Mouse (Mus musculus): ENCODE results near the gene Adgrg5.
A peak's percentile ranks its signal among the peaks of the same experiment; 100 is the strongest.

Adgrg5 gene

DNA sequence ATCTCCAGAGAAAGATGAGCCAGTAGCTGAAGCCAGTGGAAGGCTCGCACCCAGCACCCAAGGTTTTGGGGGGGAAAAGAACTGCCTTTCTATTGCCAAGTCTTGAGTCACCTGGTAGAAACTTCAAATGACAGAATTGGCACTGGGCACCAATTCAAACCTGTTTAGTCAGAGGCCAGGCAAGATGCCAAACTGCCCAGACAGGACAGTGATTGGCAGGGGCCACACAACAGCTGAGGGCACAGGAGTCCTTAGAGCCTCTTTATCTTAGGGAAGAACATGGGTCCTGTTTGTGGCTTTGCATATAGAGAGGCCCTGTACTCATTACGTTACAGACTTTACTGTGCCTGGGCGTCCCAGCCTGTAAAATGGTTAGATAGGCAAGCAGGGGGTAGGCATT is 44.1 kb downstream of the Adgrg5 start:
- no peak for DNase-seq (ENCODE audit: low spot score)

DNA sequence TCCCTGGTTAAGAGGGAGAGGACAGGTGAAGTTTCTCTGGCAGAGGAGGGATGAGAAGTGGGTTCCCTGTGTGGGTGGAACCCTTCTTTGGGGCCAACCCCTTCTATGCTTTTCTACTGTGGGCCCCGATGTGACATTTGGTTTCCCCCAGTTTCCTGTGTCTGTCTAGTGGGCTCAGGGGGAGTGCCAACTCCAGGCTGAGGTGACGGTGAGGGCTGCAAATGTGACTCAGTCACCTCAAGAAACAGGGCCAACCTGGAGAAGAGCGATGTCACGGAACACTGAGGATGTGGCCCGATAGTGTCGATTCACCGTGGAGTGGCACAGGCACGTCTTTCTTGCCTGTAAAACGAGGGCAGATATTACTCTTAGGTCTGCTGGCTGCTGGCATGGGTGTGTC is 49.8 kb downstream of the Adgrg5 start:
- DNase-seq (ENCODE audit: low spot score): no peak

GRCm38 (mm10) chr8:94973786-94974185 is 50.3 kb downstream of the Adgrg5 start:
- no peak for DNase-seq (ENCODE audit: low spot score)

DNA sequence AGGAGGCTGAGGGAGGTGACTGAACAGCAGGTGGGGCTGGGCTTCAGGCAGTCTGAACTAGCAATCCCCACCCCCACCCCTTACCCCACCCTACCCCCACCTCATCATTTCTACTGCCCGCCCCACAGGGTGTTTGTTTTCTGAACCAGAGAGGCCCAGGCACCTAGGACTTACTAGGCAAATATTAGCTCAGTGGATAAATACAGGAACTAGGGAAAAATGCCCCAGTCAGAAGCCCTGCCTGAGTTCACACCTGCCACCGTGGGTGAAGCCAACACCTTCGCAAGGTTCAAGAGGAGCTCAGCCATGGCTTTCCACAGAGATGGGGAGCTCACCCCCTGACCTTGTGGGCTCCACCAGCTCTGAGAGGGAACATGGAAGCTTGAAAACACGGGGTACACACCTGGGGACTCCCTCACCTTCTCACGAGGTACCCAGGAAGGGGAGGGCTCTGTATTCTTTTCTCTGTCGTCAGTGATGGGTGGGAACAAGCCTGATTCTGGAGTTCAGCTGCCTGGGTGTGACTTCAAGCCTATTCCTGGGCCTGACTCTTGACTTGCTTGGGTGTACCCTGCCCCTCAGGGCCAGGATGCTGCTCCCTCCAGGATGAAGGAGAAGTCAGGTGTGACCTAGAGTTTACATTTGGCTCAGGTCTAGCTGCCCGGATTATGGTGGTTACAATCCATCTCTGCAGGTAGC is 51.1 kb downstream of the Adgrg5 start, which contains the start of gene Adgrg1:
Gene Adgrg1 (plus strand): TSS at position 285 of the 699 bp plus-strand sequence.
- DNase-seq (ENCODE audit: low spot score): no peak

DNA sequence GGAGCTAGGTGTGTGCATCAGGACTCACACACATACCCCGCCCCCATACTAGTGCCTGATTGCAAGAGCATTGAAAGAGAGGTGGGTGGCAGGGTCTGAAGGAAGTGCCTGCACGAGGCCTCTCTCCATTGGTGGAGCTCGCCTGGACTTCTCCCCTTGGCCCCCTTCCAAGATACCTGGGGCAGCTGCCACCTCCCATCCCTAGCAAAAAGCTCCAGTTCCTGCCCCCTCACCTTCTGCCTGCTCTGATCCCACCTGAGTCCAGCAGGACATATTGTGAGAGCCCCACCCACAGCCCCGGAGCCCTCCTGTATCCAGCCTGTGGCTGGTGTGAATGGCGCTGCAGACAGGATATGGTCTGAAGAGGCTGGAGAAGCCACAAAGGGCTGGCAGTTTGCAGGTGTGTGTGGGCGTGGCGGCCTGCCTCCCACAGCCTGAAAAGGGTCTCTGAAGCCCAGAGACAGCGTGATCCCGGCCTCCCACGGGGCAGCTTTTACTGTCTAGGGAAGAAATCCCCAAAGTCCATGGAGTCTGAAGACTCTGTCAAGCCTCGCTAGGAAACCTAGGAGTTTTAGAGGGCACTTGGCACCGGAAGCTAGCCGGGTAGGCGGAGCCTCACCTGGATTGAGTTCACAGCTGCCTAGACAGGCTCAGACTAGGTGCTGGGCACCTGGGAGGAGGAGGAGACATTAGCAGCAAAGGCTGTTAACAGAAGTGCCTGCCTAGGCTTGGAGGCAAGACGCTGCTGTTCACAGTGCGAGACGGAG is 53.3 kb downstream of the Adgrg5 start:
- no peak for DNase-seq (ENCODE audit: low spot score)

- DNase-seq (ENCODE audit: low spot score): no peak
Observed at GRCm38 (mm10) chr8:94978131-94978530, 54.6 kb downstream of the Adgrg5 start.

- no peak for DNase-seq (ENCODE audit: low spot score)
Observed at GRCm38 (mm10) chr8:94978593-94979319, 55.3 kb downstream of the Adgrg5 start.

DNA sequence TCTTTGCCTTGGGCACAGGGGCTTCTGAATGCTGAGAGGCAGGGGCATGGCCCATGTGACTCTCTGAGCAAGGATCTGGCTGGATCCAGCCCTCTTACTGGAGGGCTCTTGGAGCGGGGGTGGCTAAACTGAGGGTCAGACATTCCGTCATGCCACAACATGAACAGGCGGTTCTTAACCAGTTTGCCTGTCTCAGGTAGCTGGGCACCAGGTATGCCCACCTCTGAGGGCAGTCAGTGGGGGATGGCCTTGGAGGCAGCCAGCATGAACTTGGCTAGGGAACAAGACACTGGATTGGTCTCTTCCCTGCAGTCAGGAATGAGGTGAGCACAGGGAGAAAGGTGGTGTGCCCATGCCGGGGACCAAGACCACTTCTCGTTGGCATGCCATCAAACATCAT is 56.7 kb downstream of the Adgrg5 start:
- DNase-seq (ENCODE audit: low spot score): no peak

GRCm38 (mm10) chr8:94980976-94981375 is 57.5 kb downstream of the Adgrg5 start:
- DNase-seq (ENCODE audit: low spot score): no peak

DNA sequence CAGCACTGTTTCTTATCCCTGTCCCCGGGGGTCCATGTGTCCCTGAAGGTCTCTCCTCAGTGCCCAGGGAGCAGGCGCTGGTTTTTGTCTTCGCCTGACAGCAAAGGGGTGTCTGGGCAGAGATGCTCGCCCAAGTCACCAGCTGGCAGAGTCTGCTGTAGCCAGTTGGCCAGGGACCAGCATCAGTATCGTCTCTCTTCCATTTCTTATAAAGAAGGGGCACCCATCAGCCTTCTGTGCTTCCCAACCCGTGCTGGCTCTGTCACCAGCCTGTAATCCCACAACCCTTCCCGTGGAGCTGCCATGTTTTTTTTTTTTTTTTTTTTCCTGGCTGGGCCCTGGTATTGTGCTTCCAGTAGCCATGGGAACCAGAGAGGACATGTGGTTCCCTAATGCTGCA is 58.4 kb downstream of the Adgrg5 start:
- no peak for DNase-seq (ENCODE audit: low spot score)

DNA sequence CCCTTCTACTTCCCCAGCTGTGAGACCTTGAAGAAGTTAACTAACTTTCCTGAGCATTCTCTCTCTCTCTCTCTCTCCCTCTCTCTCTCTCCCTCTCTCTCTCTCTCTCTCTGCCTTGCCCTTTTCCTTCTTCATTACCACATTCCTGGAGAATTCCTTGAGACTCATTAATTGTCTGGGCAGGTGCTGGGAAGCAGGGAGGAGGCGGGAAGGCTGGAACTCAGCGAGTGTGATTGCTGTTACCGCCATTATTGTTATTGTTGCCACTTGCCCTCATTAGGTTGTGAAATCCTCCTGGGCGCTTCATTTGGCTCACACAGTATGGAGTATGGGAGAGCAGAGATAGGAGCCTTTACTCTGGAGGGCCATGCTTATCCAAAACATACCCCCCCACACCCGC is 59.7 kb downstream of the Adgrg5 start:
- peak; percentile 55 for DNase-seq (ENCODE audit: low spot score)

- DNase-seq (ENCODE audit: low spot score): peak; percentile 62
Observed at GRCm38 (mm10) chr8:94983881-94984516, 60.5 kb downstream of the Adgrg5 start.

- no peak for DNase-seq (ENCODE audit: low spot score)
Observed at GRCm38 (mm10) chr8:94985023-94985422, 61.5 kb downstream of the Adgrg5 start.

- DNase-seq (ENCODE audit: low spot score): no peak
Observed at GRCm38 (mm10) chr8:94986676-94987075, 63.2 kb downstream of the Adgrg5 start.

GRCm38 (mm10) chr8:94987553-94987952 is 64.1 kb downstream of the Adgrg5 start:
- DNase-seq (ENCODE audit: low spot score): no peak

DNA sequence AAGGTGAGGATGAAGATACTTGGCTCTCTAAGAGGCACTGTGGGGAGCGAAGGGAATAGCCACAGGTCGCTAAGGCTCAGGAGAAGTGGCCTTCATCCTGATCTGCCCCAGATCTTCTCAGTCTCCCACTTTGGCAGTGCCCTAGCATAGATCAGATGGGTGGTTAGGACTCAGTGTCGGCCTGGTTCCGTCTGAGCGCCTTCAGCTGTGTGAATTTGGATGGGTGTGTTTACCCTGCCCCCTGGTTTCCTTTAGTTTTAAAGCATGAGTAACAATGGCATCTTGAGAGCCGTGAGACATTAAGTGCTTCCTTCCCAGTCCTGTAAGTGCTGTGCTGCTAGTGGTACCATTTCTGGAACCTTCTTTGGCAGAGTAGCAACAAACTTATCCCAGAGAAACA is 65.1 kb downstream of the Adgrg5 start:
- no peak for DNase-seq (ENCODE audit: low spot score)

- DNase-seq (ENCODE audit: low spot score): no peak
Observed at GRCm38 (mm10) chr8:94989711-94990110, 66.2 kb downstream of the Adgrg5 start.

DNA sequence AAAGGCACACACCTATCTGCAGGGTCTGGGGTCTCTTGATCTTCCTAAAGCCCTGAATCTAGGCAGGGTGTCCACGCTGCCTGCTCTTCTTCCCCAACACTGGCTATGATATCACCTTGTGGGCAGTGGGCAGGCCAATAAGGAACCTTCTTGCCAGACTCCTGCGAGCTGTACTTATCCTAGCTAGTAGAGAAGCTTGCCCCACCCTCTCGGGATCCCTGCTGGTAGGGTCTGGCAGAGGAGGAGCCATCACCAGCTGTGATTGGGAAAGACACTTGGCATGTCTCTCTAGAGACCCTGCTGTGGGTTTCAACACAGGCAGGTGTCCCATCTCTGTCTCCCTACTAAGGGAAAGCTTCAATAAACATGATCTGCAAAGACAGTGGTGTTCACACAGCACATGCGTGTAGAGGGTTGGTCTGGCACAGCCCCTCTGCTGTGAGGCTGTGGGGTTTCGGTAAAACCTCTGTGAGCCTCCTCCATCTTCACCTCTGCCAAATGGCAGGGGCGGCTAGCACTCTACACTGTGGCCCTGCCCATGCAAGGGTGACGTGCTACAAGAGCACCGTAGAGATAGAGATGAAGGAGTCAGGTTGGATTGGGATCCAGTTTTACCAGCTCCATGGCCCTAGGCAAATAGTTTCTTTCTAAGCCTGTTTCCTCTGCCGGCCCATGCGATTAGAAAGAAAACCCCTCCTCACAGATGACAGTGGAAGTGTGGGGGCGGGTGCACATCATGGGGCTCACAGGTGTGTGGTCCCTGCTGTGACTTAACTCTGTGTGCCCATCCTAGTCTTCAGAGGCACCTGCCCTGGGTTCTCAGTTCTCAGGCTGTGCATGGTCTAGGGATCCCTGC is 67.3 kb downstream of the Adgrg5 start:
- DNase-seq (ENCODE audit: low spot score): no peak

- peak; percentile 12 for DNase-seq (ENCODE audit: low spot score)
Observed at GRCm38 (mm10) chr8:94991454-94991994, 68.0 kb downstream of the Adgrg5 start.

DNA sequence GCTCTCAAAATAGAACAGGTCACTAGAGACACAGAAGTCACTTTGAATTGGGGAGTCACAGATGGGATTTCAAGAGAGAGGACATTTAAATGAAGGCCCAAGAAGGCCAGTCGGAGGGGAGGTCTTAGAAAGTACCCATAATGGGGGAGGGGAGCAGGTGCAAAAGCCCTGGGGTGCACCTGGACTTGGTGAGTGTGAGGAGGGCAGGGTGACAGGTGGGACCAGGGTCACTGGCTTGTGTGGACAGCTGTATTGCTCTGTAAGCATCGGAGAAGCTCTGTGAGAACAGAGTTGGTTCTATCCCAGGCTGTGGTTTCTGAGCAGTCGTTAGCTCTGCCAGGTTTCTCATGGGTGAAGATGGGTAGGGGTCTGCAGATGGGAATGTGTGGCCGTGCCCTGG is 68.5 kb downstream of the Adgrg5 start:
- DNase-seq (ENCODE audit: low spot score): no peak

DNA sequence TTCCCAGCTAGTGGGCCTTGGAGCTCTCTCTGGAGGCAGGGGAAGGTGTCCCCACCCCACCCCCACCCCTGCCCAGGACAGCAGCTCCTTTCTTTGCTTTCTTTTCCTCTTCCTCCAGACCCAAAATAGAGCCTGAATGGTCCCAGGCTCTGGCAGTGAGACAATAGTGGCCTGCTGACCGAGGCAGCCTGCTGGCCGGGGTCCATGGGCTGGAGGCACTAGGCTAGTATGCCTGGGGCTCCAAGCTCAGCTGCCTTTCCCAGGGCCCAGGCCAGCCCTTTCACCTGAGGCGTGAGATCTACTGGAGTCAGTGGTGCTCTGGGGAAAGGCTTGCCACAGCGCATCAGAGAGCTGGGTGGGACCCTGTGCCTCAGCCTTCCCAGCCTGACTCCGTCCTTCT is 69.0 kb downstream of the Adgrg5 start:
- DNase-seq (ENCODE audit: low spot score): no peak

All from adipocyte (in vitro differentiated cells).